Mouse (Mus musculus) urinary bladder, postnatal 36 days (tissue): Measurements from ENCODE around the gene Mgat4a.

Experiments used
- DNase-seq, 2 experiments: peaks; one replicate each; pipeline ENCODE4 v3.0.0; 2022; ENCODE audit warnings: low spot score in 2 of 2, mixed read lengths in 1 of 2

Mgat4a gene

GRCm38 (mm10) chr1:37399734-37400133, 141.1 kb downstream of the Mgat4a start:
- no peak for DNase-seq

- DNase-seq: no peak
Observed at GRCm38 (mm10) chr1:37398961-37399360, 141.9 kb downstream of the Mgat4a start.

- no peak for DNase-seq
Observed at GRCm38 (mm10) chr1:37396481-37396880, 144.3 kb downstream of the Mgat4a start.

- no peak for DNase-seq
Observed at GRCm38 (mm10) chr1:37393174-37393573, 147.6 kb downstream of the Mgat4a start.
